Mouse (Mus musculus): ENCODE measurements around the gene Tmem209.

Tmem209 gene

GRCm38 (mm10) chr6:30465586-30465985 lies 44.0 kb downstream of the Tmem209 start:
- DNase-seq (ENCODE audit: extremely low read depth, low read depth) = no peak

GRCm38 (mm10) chr6:30462822-30463221 lies 46.8 kb downstream of the Tmem209 start:
- DNase-seq (ENCODE audit: extremely low read depth, low read depth) = no peak

GRCm38 (mm10) chr6:30461755-30462344 lies 47.7 kb downstream of the Tmem209 start:
- no peak for DNase-seq (ENCODE audit: extremely low read depth, low read depth)

- no peak for DNase-seq (ENCODE audit: extremely low read depth, low read depth)
Observed at GRCm38 (mm10) chr6:30460750-30461446, 48.7 kb downstream of the Tmem209 start.

- DNase-seq (ENCODE audit: extremely low read depth, low read depth) = no peak
Observed at GRCm38 (mm10) chr6:30459811-30460749, 49.5 kb downstream of the Tmem209 start.

GRCm38 (mm10) chr6:30459056-30459747 lies 50.4 kb downstream of the Tmem209 start:
- no peak for DNase-seq (ENCODE audit: extremely low read depth, low read depth)

GRCm38 (mm10) chr6:30458626-30459025 lies 51.0 kb downstream of the Tmem209 start:
- DNase-seq (ENCODE audit: extremely low read depth, low read depth) = no peak

GRCm38 (mm10) chr6:30456991-30457390 lies 52.6 kb downstream of the Tmem209 start:
- DNase-seq (ENCODE audit: extremely low read depth, low read depth) = no peak

GRCm38 (mm10) chr6:30439576-30439975 lies 70.0 kb downstream of the Tmem209 start:
- DNase-seq (ENCODE audit: extremely low read depth, low read depth) = no peak

GRCm38 (mm10) chr6:30437054-30437453 lies 72.5 kb downstream of the Tmem209 start:
- no peak for DNase-seq (ENCODE audit: extremely low read depth, low read depth)

- no peak for DNase-seq (ENCODE audit: extremely low read depth, low read depth)
Observed at GRCm38 (mm10) chr6:30436476-30436875, 73.1 kb downstream of the Tmem209 start.

- DNase-seq (ENCODE audit: extremely low read depth, low read depth) = no peak
Observed at GRCm38 (mm10) chr6:30432461-30433192, 77.0 kb downstream of the Tmem209 start.

Measured in MEL-GATA-1-ER (cell line).